Mouse (Mus musculus) limb, embryonic 14.5 days (tissue): ENCODE measurements at regions not wholly inside any gene's neighbourhood (a gene's known extent, or its start where the extent isn't known, plus 50 kb on each side); places are given as distances from the start of the nearest gene placed in this dataset.
A peak's percentile ranks its signal among the peaks of the same experiment; 100 is the strongest.

Source experiments
- ATAC-seq: fragments of 200-750 bp; cut with Nextera tagmentation; 2 replicates; pipeline ENCODE4 v1.8.0; 2017; ENCODE audit warnings: low read depth, moderate number of reproducible peaks, moderate TSS enrichment; ENCODE audit not compliant: low FRiP score
- DNase-seq: peaks from one replicate; pipeline ENCODE4 v3.0.0-alpha.2; 2015; ENCODE audit warnings: low spot score
- H3K27ac ChIP-seq: fragments of 300-500 bp; sonication (generic); replicated peaks from 2 replicates; pipeline ENCODE4 v1.5.1; 2014; ENCODE audit warnings: low read depth, mild to moderate bottlenecking, low read length, moderate library complexity, mixed read lengths
- H3K27me3 ChIP-seq: fragments of 300-500 bp; sonication (generic); 2 replicates; pipeline ENCODE4 v1.6.1; 2014; ENCODE audit warnings: low read length, mixed read lengths; ENCODE audit not compliant: control insufficient read depth, insufficient read depth
- H3K36me3 ChIP-seq: fragments of 300-500 bp; sonication (generic); 2 replicates; pipeline ENCODE4 v1.6.1; 2014; ENCODE audit warnings: mild to moderate bottlenecking, low read length, moderate library complexity, mixed read lengths; ENCODE audit not compliant: control insufficient read depth, insufficient read depth
- H3K4me1 ChIP-seq: fragments of 300-500 bp; sonication (generic); 2 replicates; pipeline ENCODE4 v1.6.1; 2014; ENCODE audit warnings: antibody characterized with exemption, low read length, mixed read lengths; ENCODE audit not compliant: control insufficient read depth, insufficient read depth
- H3K4me2 ChIP-seq: fragments of 300-500 bp; sonication (generic); replicated peaks from 2 replicates; pipeline ENCODE4 v1.6.1; 2014; ENCODE audit warnings: low read depth, mild to moderate bottlenecking, low read length, moderate library complexity; ENCODE audit not compliant: severe bottlenecking
- H3K4me3 ChIP-seq: fragments of 300-500 bp; sonication (generic); replicated peaks from 2 replicates; pipeline ENCODE4 v1.5.1; 2014; ENCODE audit warnings: low read length
- H3K9ac ChIP-seq: fragments of 300-500 bp; sonication (generic); 2 replicates; pipeline ENCODE4 v1.6.1; 2014; ENCODE audit warnings: mild to moderate bottlenecking, low read depth, low read length, moderate library complexity; ENCODE audit not compliant: severe bottlenecking
- H3K9me3 ChIP-seq: fragments of 300-500 bp; sonication (generic); 2 replicates; pipeline ENCODE4 v1.6.1; 2016; ENCODE audit warnings: low read length; ENCODE audit not compliant: control insufficient read depth
- POLR2A ChIP-seq: fragments of 200-500 bp; IDR thresholded peaks from 2 replicates; pipeline ENCODE4 v1.8.0; 2012; ENCODE audit warnings: inconsistent platforms, mild to moderate bottlenecking, moderate library complexity, borderline replicate concordance; ENCODE audit not compliant: insufficient read depth, insufficient read length; ENCODE audit errors: extremely low read depth
- WGBS: fragments of 180-500 bp; shearing (Covaris S2); extraction: QIAGEN DNeasy Blood & Tissue Kit; methylation state at CpG from one replicate; pipeline ENCODE4 v1.1.7; 2014; 5-methylcytosine and 5-hydroxymethylcytosine counted together

GRCm38 (mm10) chr12:77783909-77784308, 410.1 kb upstream of the Gm6657 start:
- Histone ChIP-seq H3K9me3 (no peaks in the 10 kb centered on the region), H3K27ac (no peak overlapping the region), H3K4me3 (no peak overlapping the region), H3K36me3 (no peaks in the 10 kb centered on the region), H3K4me1 (peaks cover 5% of the 10 kb centered on the region; the same call in 1 of the 2 replicates), H3K4me2 (no peak overlapping the region), H3K27me3 (no peaks in the 10 kb centered on the region), H3K9ac (no peak overlapping the region)
- no peak for TF ChIP-seq POLR2A
- no peak for ATAC-seq
- WGBS, result 92% methylated on average over 9 of the region's 9 CpGs
- DNase-seq, result no peak

DNA sequence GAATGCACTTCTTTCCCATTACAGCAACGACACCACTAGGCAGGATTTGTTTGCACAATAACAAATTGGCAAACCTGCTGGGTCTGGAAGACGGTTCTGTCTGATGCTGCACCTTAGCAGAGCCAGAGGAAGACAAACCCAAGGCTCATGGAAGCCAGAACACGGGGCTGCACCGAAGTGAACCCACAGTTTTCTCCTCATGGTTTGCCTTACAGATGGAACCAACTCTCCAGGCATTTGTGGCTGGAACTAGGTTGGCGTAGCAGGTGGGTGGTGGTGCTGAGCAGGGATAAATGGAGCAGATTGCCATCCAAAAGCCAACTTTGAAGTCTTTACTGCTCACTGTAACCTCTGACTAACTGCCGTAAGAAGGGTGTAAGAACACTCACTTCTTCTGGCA, 408.4 kb upstream of the Gm6657 start:
- no peak overlapping the region for H3K9ac ChIP-seq
- H3K9me3 ChIP-seq, result no peaks in the 10 kb centered on the region
- H3K4me2 ChIP-seq, result no peak overlapping the region
- WGBS, result 74% methylated on average over 6 of the region's 6 CpGs
- no peaks in the 10 kb centered on the region for H3K27me3 ChIP-seq
- TF ChIP-seq POLR2A, result no peak
- ATAC-seq, result no peak
- no peak for DNase-seq
- no peaks in the 10 kb centered on the region for H3K36me3 ChIP-seq
- no peak overlapping the region for H3K4me3 ChIP-seq
- H3K4me1 ChIP-seq, result peaks cover 7% of the 10 kb centered on the region; the same call in 1 of the 2 replicates
- H3K27ac ChIP-seq, result no peak overlapping the region

DNA sequence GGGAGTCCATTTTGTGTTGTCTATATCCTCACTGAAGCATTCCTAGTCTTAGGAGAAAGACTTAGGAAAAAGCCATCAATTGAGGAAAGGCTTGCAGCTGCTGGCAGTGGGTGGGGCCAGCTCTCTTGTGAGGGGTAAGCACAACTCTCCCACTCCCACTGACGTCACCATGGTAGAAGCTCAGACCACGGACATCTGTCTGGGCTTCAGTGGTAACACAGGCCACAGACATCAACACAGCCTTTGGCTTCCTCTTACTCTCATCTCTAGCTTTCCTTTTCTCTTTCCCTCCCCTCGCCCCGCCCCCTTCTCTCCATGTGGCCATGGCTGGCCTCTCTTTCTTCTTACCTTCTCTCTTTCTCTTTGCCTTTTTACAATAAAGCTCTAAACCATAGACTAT, 407.4 kb upstream of the Gm6657 start:
- no peak overlapping the region for H3K9ac ChIP-seq
- H3K4me3 ChIP-seq, result no peak overlapping the region
- no peaks in the 10 kb centered on the region for H3K27me3 ChIP-seq
- H3K4me1 ChIP-seq, result peaks cover 2% of the 10 kb centered on the region; the same call in 1 of the 2 replicates
- H3K36me3 ChIP-seq, result no peaks in the 10 kb centered on the region
- no peak for DNase-seq
- TF ChIP-seq POLR2A, result no peak
- H3K9me3 ChIP-seq, result no peaks in the 10 kb centered on the region
- no peak for ATAC-seq
- no peak overlapping the region for H3K4me2 ChIP-seq
- no peak overlapping the region for H3K27ac ChIP-seq
- WGBS, result 73% methylated on average over 4 of the region's 4 CpGs

GRCm38 (mm10) chr12:77788273-77788672, 405.8 kb upstream of the Gm6657 start:
- no peak for TF ChIP-seq POLR2A
- no peaks in the 10 kb centered on the region for H3K36me3 ChIP-seq
- H3K4me3 ChIP-seq, result no peak overlapping the region
- H3K27ac ChIP-seq, result no peak overlapping the region
- no peak overlapping the region for H3K9ac ChIP-seq
- WGBS, result 83% methylated on average over 2 of the region's 2 CpGs
- no peaks in the 10 kb centered on the region for H3K27me3 ChIP-seq
- H3K9me3 ChIP-seq, result no peaks in the 10 kb centered on the region
- H3K4me1 ChIP-seq, result peaks cover 2% of the 10 kb centered on the region; the same call in 1 of the 2 replicates
- no peak for DNase-seq
- H3K4me2 ChIP-seq, result no peak overlapping the region
- no peak for ATAC-seq

GRCm38 (mm10) chr12:77789427-77789826, 404.6 kb upstream of the Gm6657 start:
- H3K4me1 ChIP-seq, result peaks cover 2% of the 10 kb centered on the region; the same call in 1 of the 2 replicates
- DNase-seq (peak; percentile 53), ATAC-seq (peak; percentile 60; the same call in 1 of the 2 replicates)
- 1% methylated on average over 8 of the region's 8 CpGs for WGBS
- H3K9ac ChIP-seq, result 0 out of 2 replicates have a peak overlapping the region, but pooled peaks have one; percentile 21
- H3K4me3 ChIP-seq, result no peak overlapping the region
- no peaks in the 10 kb centered on the region for H3K9me3 ChIP-seq
- H3K36me3 ChIP-seq, result no peaks in the 10 kb centered on the region
- TF ChIP-seq POLR2A, result no peak
- no peaks in the 10 kb centered on the region for H3K27me3 ChIP-seq
- no peak overlapping the region for H3K27ac ChIP-seq
- peak overlapping the region; percentile 24 for H3K4me2 ChIP-seq

DNA sequence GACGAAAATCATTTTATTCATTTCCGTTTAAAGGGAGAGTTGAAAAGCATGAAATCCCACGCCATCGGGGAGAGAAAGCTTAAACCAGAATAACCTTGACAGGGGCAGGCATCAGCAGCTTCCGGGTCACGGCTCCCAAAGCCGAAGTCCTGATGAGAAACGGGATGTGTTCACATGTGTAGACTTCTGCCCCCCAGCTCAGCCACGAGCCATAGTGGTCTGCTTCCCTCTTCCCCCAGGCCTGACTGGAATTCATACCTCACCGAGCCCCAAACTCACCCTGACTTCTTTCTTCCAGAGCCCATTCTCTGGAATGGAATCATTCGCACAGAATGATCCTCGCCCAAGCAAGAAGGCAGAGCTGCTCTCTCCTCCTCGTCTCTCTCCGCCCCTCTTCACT, 404.2 kb upstream of the Gm6657 start:
- no peaks in the 10 kb centered on the region for H3K36me3 ChIP-seq
- H3K4me2 ChIP-seq, result peak overlapping the region; percentile 24
- DNase-seq (no peak), ATAC-seq (no peak)
- H3K4me3 ChIP-seq, result no peak overlapping the region
- H3K27ac ChIP-seq, result no peak overlapping the region
- no peak for TF ChIP-seq POLR2A
- no peaks in the 10 kb centered on the region for H3K9me3 ChIP-seq
- H3K4me1 ChIP-seq, result peaks cover 2% of the 10 kb centered on the region; the same call in 1 of the 2 replicates
- H3K27me3 ChIP-seq, result no peaks in the 10 kb centered on the region
- WGBS, result 20% methylated on average over 14 of the region's 14 CpGs
- H3K9ac ChIP-seq, result 0 out of 2 replicates have a peak overlapping the region, but pooled peaks have one; percentile 21
